Mouse (Mus musculus): ENCODE data around the gene Ankrd45. TPM values are rescaled to one million over a fixed set of nuclear protein-coding genes. Genes with fewer than 3 reads are reported as not detected.
"Not testable (repeated sequence)": the region's sequence is repeated elsewhere in the genome, so short reads cannot be mapped to it uniquely, and the experiment has no call there.

The Ankrd45 gene
- polyA plus RNA-seq, 1 experiment from 2014 or later = 2.1 TPM

- Histone ChIP-seq H3K27ac (ENCODE audit: low read length) (no peak overlapping the region), H3K36me3 (ENCODE audit: control insufficient read depth, insufficient read depth, low read length) (no peaks in the 10 kb centered on the region), H3K9me3 (ENCODE audit: control insufficient read depth, low read length) (no peaks in the 10 kb centered on the region), H3K4me1 (replicated peaks; ENCODE audit: control insufficient read depth, insufficient read depth, low read length) (no peaks in the 10 kb centered on the region; the same call in 1 of the 2 replicates), H3K4me2 (ENCODE audit: low read depth, low read length) (peak overlapping the region; percentile 80), H3K27me3 (ENCODE audit: control insufficient read depth, insufficient read depth, low read depth, low read length) (peaks cover 12% of the 10 kb centered on the region), H3K4me3 (ENCODE audit: low read length) (peak overlapping the region; percentile 60), H3K9ac (ENCODE audit: low read length) (peak overlapping the region; percentile 64)
- ATAC-seq (ENCODE audit: low read depth) = peak; percentile 91
- under 1% methylated on average over 37 of the region's 40 CpGs for WGBS
Observed at GRCm38 (mm10) chr1:161170651-161171050, 28.2 kb downstream of the Ankrd45 start.

- no peak for ATAC-seq (ENCODE audit: low read depth)
- WGBS = 54% methylated on average over 8 of the region's 8 CpGs
- no peaks in the 10 kb centered on the region for H3K36me3 ChIP-seq (ENCODE audit: control insufficient read depth, insufficient read depth, low read length)
- H3K4me3 ChIP-seq (ENCODE audit: low read length) = no peak overlapping the region
- H3K27ac ChIP-seq (ENCODE audit: low read length) = no peak overlapping the region
- no peak overlapping the region for H3K4me2 ChIP-seq (ENCODE audit: low read depth, low read length)
- H3K4me1 ChIP-seq (replicated peaks; ENCODE audit: control insufficient read depth, insufficient read depth, low read length) = no peaks in the 10 kb centered on the region
- no peak overlapping the region for H3K9ac ChIP-seq (ENCODE audit: low read length)
- H3K27me3 ChIP-seq (ENCODE audit: control insufficient read depth, insufficient read depth, low read depth, low read length) = no peaks in the 10 kb centered on the region
- H3K9me3 ChIP-seq (ENCODE audit: control insufficient read depth, low read length) = peaks cover 7% of the 10 kb centered on the region
Observed at GRCm38 (mm10) chr1:161180674-161181073, 38.2 kb downstream of the Ankrd45 start.

GRCm38 (mm10) chr1:161182386-161182785, 39.9 kb downstream of the Ankrd45 start:
- Histone ChIP-seq H3K27me3 (ENCODE audit: control insufficient read depth, insufficient read depth, low read depth, low read length) (no peaks in the 10 kb centered on the region), H3K4me1 (replicated peaks; ENCODE audit: control insufficient read depth, insufficient read depth, low read length) (no peaks in the 10 kb centered on the region), H3K9me3 (ENCODE audit: control insufficient read depth, low read length) (peaks cover 7% of the 10 kb centered on the region), H3K4me3 (ENCODE audit: low read length) (no peak overlapping the region), H3K36me3 (ENCODE audit: control insufficient read depth, insufficient read depth, low read length) (no peaks in the 10 kb centered on the region), H3K4me2 (ENCODE audit: low read depth, low read length) (no peak overlapping the region), H3K9ac (ENCODE audit: low read length) (no peak overlapping the region), H3K27ac (ENCODE audit: low read length) (no peak overlapping the region)
- WGBS = 72% methylated on average over 9 of the region's 9 CpGs
- no peak for ATAC-seq (ENCODE audit: low read depth)

GRCm38 (mm10) chr1:161183677-161184076, 41.2 kb downstream of the Ankrd45 start:
- 55% methylated on average over 9 of the region's 9 CpGs for WGBS
- H3K4me2 ChIP-seq (ENCODE audit: low read depth, low read length) = 0 out of 2 replicates have a peak overlapping the region, but pooled peaks have one; percentile 6

GRCm38 (mm10) chr1:161185431-161185830, 42.9 kb downstream of the Ankrd45 start:
- H3K4me1 ChIP-seq (replicated peaks; ENCODE audit: control insufficient read depth, insufficient read depth, low read length) = no peaks in the 10 kb centered on the region
- H3K9me3 ChIP-seq (ENCODE audit: control insufficient read depth, low read length) = no peaks in the 10 kb centered on the region
- no peak overlapping the region for H3K4me3 ChIP-seq (ENCODE audit: low read length)
- no peaks in the 10 kb centered on the region for H3K27me3 ChIP-seq (ENCODE audit: control insufficient read depth, insufficient read depth, low read depth, low read length)
- H3K36me3 ChIP-seq (ENCODE audit: control insufficient read depth, insufficient read depth, low read length) = no peaks in the 10 kb centered on the region
- H3K4me2 ChIP-seq (ENCODE audit: low read depth, low read length) = no peak overlapping the region
- H3K27ac ChIP-seq (ENCODE audit: low read length) = no peak overlapping the region
- H3K9ac ChIP-seq (ENCODE audit: low read length) = no peak overlapping the region
- ATAC-seq (ENCODE audit: low read depth) = no peak
- 80% methylated on average over 3 of the region's 3 CpGs for WGBS

More at GRCm38 (mm10) chr1:161183677-161184076, 41.2 kb downstream of the Ankrd45 start:
- H3K4me3 ChIP-seq (ENCODE audit: low read length) = no peak overlapping the region
- H3K9me3 ChIP-seq (ENCODE audit: control insufficient read depth, low read length) = peaks cover 6% of the 10 kb centered on the region
- H3K27me3 ChIP-seq (ENCODE audit: control insufficient read depth, insufficient read depth, low read depth, low read length) = no peaks in the 10 kb centered on the region
- H3K4me1 ChIP-seq (replicated peaks; ENCODE audit: control insufficient read depth, insufficient read depth, low read length) = no peaks in the 10 kb centered on the region
- no peak overlapping the region for H3K9ac ChIP-seq (ENCODE audit: low read length)
- H3K36me3 ChIP-seq (ENCODE audit: control insufficient read depth, insufficient read depth, low read length) = no peaks in the 10 kb centered on the region
- no peak for ATAC-seq (ENCODE audit: low read depth)
- no peak overlapping the region for H3K27ac ChIP-seq (ENCODE audit: low read length)

GRCm38 (mm10) chr1:161190253-161190910, 47.9 kb downstream of the Ankrd45 start:
- Histone ChIP-seq H3K4me1 (replicated peaks; ENCODE audit: control insufficient read depth, insufficient read depth, low read length) (0 out of 2 replicates have a peak, but pooled peaks cover 4% of the 10 kb centered on the region), H3K9me3 (ENCODE audit: control insufficient read depth, low read length) (no peaks in the 10 kb centered on the region), H3K27me3 (ENCODE audit: control insufficient read depth, insufficient read depth, low read depth, low read length) (no peaks in the 10 kb centered on the region), H3K4me3 (ENCODE audit: low read length) (no peak overlapping the region), H3K36me3 (ENCODE audit: control insufficient read depth, insufficient read depth, low read length) (no peaks in the 10 kb centered on the region), H3K4me2 (ENCODE audit: low read depth, low read length) (no peak overlapping the region), H3K27ac (ENCODE audit: low read length) (no peak overlapping the region), H3K9ac (ENCODE audit: low read length) (no peak overlapping the region)
- no peak for ATAC-seq (ENCODE audit: low read depth)
- 62% methylated on average over 9 of the region's 9 CpGs for WGBS

GRCm38 (mm10) chr1:161195541-161196351, 53.3 kb downstream of the Ankrd45 start:
- Histone ChIP-seq H3K27me3 (ENCODE audit: control insufficient read depth, insufficient read depth, low read depth, low read length) (no peaks in the 10 kb centered on the region), H3K36me3 (ENCODE audit: control insufficient read depth, insufficient read depth, low read length) (no peaks in the 10 kb centered on the region), H3K4me1 (replicated peaks; ENCODE audit: control insufficient read depth, insufficient read depth, low read length) (peaks cover 6% of the 10 kb centered on the region; the same call in 1 of the 2 replicates), H3K27ac (ENCODE audit: low read length) (peak overlapping the region; percentile 64), H3K4me2 (ENCODE audit: low read depth, low read length) (peak overlapping the region; percentile 59), H3K4me3 (ENCODE audit: low read length) (peak overlapping the region; percentile 49), H3K9ac (ENCODE audit: low read length) (peak overlapping the region; percentile 57), H3K9me3 (ENCODE audit: control insufficient read depth, low read length) (no peaks in the 10 kb centered on the region)
- peak; percentile 97 for ATAC-seq (ENCODE audit: low read depth)
- WGBS = 0% methylated on average over 16 of the region's 16 CpGs

- H3K9me3 ChIP-seq (ENCODE audit: control insufficient read depth, low read length); H3K4me1 ChIP-seq (replicated peaks; ENCODE audit: control insufficient read depth, insufficient read depth, low read length); H3K36me3 ChIP-seq (ENCODE audit: control insufficient read depth, insufficient read depth, low read length); ATAC-seq (ENCODE audit: low read depth); H3K27me3 ChIP-seq (ENCODE audit: control insufficient read depth, insufficient read depth, low read depth, low read length): not testable (repeated sequence)
- peak overlapping the region; percentile 59 for H3K4me2 ChIP-seq (ENCODE audit: low read depth, low read length)
- peak overlapping the region; percentile 57; the same call in 1 of the 2 replicates for H3K9ac ChIP-seq (ENCODE audit: low read length)
- 39% methylated on average over 11 of the region's 11 CpGs for WGBS
- H3K4me3 ChIP-seq (ENCODE audit: low read length) = peak overlapping the region; percentile 49
- peak overlapping the region; percentile 64; the same call in 1 of the 2 replicates for H3K27ac ChIP-seq (ENCODE audit: low read length)
Observed at GRCm38 (mm10) chr1:161196364-161196763, 53.9 kb downstream of the Ankrd45 start.

GRCm38 (mm10) chr1:161199856-161200255, 57.4 kb downstream of the Ankrd45 start:
- H3K9me3 ChIP-seq (ENCODE audit: control insufficient read depth, low read length) = no peaks in the 10 kb centered on the region
- H3K4me3 ChIP-seq (ENCODE audit: low read length) = no peak overlapping the region
- no peaks in the 10 kb centered on the region for H3K36me3 ChIP-seq (ENCODE audit: control insufficient read depth, insufficient read depth, low read length)
- no peak overlapping the region for H3K4me2 ChIP-seq (ENCODE audit: low read depth, low read length)
- 68% methylated on average over 5 of the region's 5 CpGs for WGBS
- H3K27me3 ChIP-seq (ENCODE audit: control insufficient read depth, insufficient read depth, low read depth, low read length) = no peaks in the 10 kb centered on the region
- no peak overlapping the region for H3K27ac ChIP-seq (ENCODE audit: low read length)
- no peak overlapping the region for H3K9ac ChIP-seq (ENCODE audit: low read length)
- peaks cover 6% of the 10 kb centered on the region; the same call in 1 of the 2 replicates for H3K4me1 ChIP-seq (replicated peaks; ENCODE audit: control insufficient read depth, insufficient read depth, low read length)
- ATAC-seq (ENCODE audit: low read depth) = no peak

Measured in lung, embryonic 16.5 days (tissue).